13 mouse cellular contexts compared by ENCODE assay signal in the genomic region with DNA sequence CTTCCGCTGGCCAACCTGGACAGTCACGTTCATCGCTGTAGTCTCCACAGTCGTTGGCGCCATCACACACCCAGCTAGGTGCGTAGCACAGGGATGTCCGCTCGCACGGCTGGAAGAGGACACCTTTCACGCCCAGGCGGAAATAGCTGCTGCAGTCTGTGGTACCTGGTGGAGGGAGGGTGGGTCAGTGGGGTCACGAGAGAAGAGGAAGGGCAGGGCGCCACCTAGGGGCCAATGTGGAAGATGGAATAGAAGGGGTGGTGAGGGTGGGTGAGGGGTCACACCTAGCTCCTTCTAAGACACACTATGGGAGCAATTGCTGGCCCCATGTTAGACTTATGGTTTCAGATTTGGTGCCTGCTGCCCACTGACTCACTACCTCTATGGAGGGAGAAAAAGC. TPM values are rescaled to one million over a fixed set of nuclear protein-coding genes. Genes with fewer than 3 reads are reported as not detected.
DNase-seq lines count a peak whose midpoint lies in the region; ATAC-seq and TF ChIP-seq lines count a peak whose summit lies in the region.
"Had no signal": no experiment of that assay in that cellular context is flagged by ENCODE, and none has a peak within 500 bp of the region (broad histone marks: within the 10 kb centered on the region; RNA-seq: fewer than 3 reads in every experiment).

No protein-coding gene starts in this region.

- H3K27ac ChIP-seq in hindbrain, postnatal 0 days = no peak overlapping the region
- H3K27ac ChIP-seq in hindbrain, embryonic 12.5 days = no peak overlapping the region
- no peak overlapping the region for H3K27ac ChIP-seq in lung, postnatal 0 days (ENCODE audit: low read length)
- H3K27ac ChIP-seq in olfactory bulb, adult 2 months (ENCODE audit: insufficient read depth, low read depth, low read length) = no peak overlapping the region
- H3K27ac ChIP-seq in heart, embryonic 12.5 days (ENCODE audit: poor library complexity, severe bottlenecking) = no peak overlapping the region
- H3K27ac ChIP-seq: embryonic facial prominence, embryonic 13.5 days had no signal

- H3K9ac ChIP-seq in hindbrain, postnatal 0 days (replicated peaks; ENCODE audit: low read length) = no peak overlapping the region
- no peak overlapping the region for H3K9ac ChIP-seq in hindbrain, embryonic 12.5 days
- H3K9ac ChIP-seq in lung, postnatal 0 days (replicated peaks; ENCODE audit: low read depth) = no peak overlapping the region
- H3K9ac ChIP-seq in heart, embryonic 12.5 days = no peak overlapping the region
- H3K9ac ChIP-seq: embryonic facial prominence, embryonic 13.5 days had no signal

- H3K4me2 ChIP-seq in hindbrain, postnatal 0 days (ENCODE audit: low read depth, low read length) = no peak overlapping the region
- H3K4me2 ChIP-seq in hindbrain, embryonic 12.5 days (replicated peaks) = no peak overlapping the region
- H3K4me2 ChIP-seq in lung, postnatal 0 days (replicated peaks; ENCODE audit: low read depth, low read length) = no peak overlapping the region
- no peak overlapping the region for H3K4me2 ChIP-seq in heart, embryonic 12.5 days
- H3K4me2 ChIP-seq: embryonic facial prominence, embryonic 13.5 days had no signal

- H3K36me3 ChIP-seq in hindbrain, postnatal 0 days (ENCODE audit: insufficient read depth, low read length) = peaks cover 90% of the 10 kb centered on the region
- H3K36me3 ChIP-seq in hindbrain, embryonic 12.5 days = peaks cover 100% of the 10 kb centered on the region
- H3K36me3 ChIP-seq in lung, postnatal 0 days (ENCODE audit: insufficient read depth, low read length) = 0 out of 2 replicates have a peak, but pooled peaks cover 8% of the 10 kb centered on the region
- H3K36me3 ChIP-seq in heart, embryonic 12.5 days = peaks cover 93% of the 10 kb centered on the region

- H3K4me3 ChIP-seq in hindbrain, postnatal 0 days (ENCODE audit: low read length) = no peak overlapping the region
- no peak overlapping the region for H3K4me3 ChIP-seq in hindbrain, embryonic 12.5 days
- no peak overlapping the region for H3K4me3 ChIP-seq in lung, postnatal 0 days (ENCODE audit: low read depth, low read length)
- no peak overlapping the region for H3K4me3 ChIP-seq in olfactory bulb, adult 2 months (ENCODE audit: insufficient read depth, low read depth, low read length)
- H3K4me3 ChIP-seq in heart, embryonic 12.5 days = no peak overlapping the region
- H3K4me3 ChIP-seq: embryonic facial prominence, embryonic 13.5 days had no signal

- TF ChIP-seq CTCF in hindbrain, postnatal 0 days (IDR thresholded peaks at IDR 0.05; ENCODE audit: low read depth) = peak; percentile 60
- peak; percentile 45 for TF ChIP-seq CTCF in lung, postnatal 0 days (IDR thresholded peaks at IDR 0.05)
- TF ChIP-seq CTCF in olfactory bulb, adult 2 months (IDR thresholded peaks at IDR 0.05; ENCODE audit: insufficient read depth, low read depth, low read length) = 0 out of 2 replicates have a peak, but pooled peaks have one; percentile 34

- 90% methylated on average over 13 of the region's 13 CpGs for WGBS in hindbrain, postnatal 0 days
- WGBS in hindbrain, embryonic 12.5 days = 92% methylated on average over 13 of the region's 13 CpGs
- 89% methylated on average over 13 of the region's 13 CpGs for WGBS in lung, postnatal 0 days
- WGBS in olfactory bulb, adult 2 months = 88% methylated on average over 13 of the region's 13 CpGs
- WGBS in heart, embryonic 12.5 days = 85% methylated on average over 13 of the region's 13 CpGs

- no peak for ATAC-seq in hindbrain, postnatal 0 days
- ATAC-seq in hindbrain, embryonic 12.5 days (ENCODE audit: low FRiP score) = no peak
- no peak for ATAC-seq in lung, postnatal 0 days
- no peak for ATAC-seq in heart, embryonic 12.5 days (ENCODE audit: insufficient number of reproducible peaks, low FRiP score)
- ATAC-seq: hindbrain, embryonic 16.5 days had no signal

- no peak for TF ChIP-seq EP300 in lung, postnatal 0 days (IDR thresholded peaks at IDR 0.05)

- no peaks in the 10 kb centered on the region for H3K4me1 ChIP-seq in hindbrain, postnatal 0 days (ENCODE audit: insufficient read depth, low read length)
- H3K4me1 ChIP-seq in hindbrain, embryonic 12.5 days = no peaks in the 10 kb centered on the region
- no peaks in the 10 kb centered on the region for H3K4me1 ChIP-seq in lung, postnatal 0 days (ENCODE audit: insufficient read depth, low read depth, low read length)
- H3K4me1 ChIP-seq in olfactory bulb, adult 2 months (ENCODE audit: control insufficient read depth, insufficient read depth, low read length) = no peaks in the 10 kb centered on the region
- 0 out of 2 replicates have a peak, but pooled peaks cover under 1% of the 10 kb centered on the region for H3K4me1 ChIP-seq in heart, embryonic 12.5 days (replicated peaks)
- H3K4me1 ChIP-seq: embryonic facial prominence, embryonic 13.5 days had no signal

- H3K9me3 ChIP-seq in hindbrain, postnatal 0 days (ENCODE audit: low read length) = no peaks in the 10 kb centered on the region
- no peaks in the 10 kb centered on the region for H3K9me3 ChIP-seq in hindbrain, embryonic 12.5 days (replicated peaks)
- H3K9me3 ChIP-seq in lung, postnatal 0 days (ENCODE audit: low read length) = no peaks in the 10 kb centered on the region
- no peaks in the 10 kb centered on the region for H3K9me3 ChIP-seq in heart, embryonic 12.5 days (replicated peaks)
- H3K9me3 ChIP-seq: embryonic facial prominence, embryonic 13.5 days had no signal

- no peak for DNase-seq in hindbrain, postnatal 0 days (ENCODE audit: low spot score)
- DNase-seq in lung, postnatal 0 days (ENCODE audit: low spot score) = no peak
- no peak for DNase-seq in lung, adult 18-20 months
- peak; percentile 57 for DNase-seq in NIH3T3 (ENCODE audit: low read depth)
- DNase-seq in layer of hippocampus, adult 9-11 months = no peak
- DNase-seq: adrenal gland, postnatal 14 days; cerebellum, adult 8-10 months; lung, postnatal 36 days had no signal

- no peaks in the 10 kb centered on the region for H3K27me3 ChIP-seq in hindbrain, postnatal 0 days (ENCODE audit: insufficient read depth, low read length)
- no peaks in the 10 kb centered on the region for H3K27me3 ChIP-seq in hindbrain, embryonic 12.5 days
- H3K27me3 ChIP-seq in lung, postnatal 0 days (replicated peaks; ENCODE audit: insufficient read depth, low read length) = no peaks in the 10 kb centered on the region
- no peaks in the 10 kb centered on the region for H3K27me3 ChIP-seq in heart, embryonic 12.5 days (replicated peaks)
- H3K27me3 ChIP-seq: embryonic facial prominence, embryonic 13.5 days had no signal

- no peak for TF ChIP-seq POLR2A in olfactory bulb, adult 2 months (IDR thresholded peaks at IDR 0.05; ENCODE audit: insufficient read depth, low read depth, low read length)

RNA-seq across cellular contexts. Expression of a gene that starts 23.0 kb away (rescaled TPM):
- total RNA-seq in hindbrain, postnatal 0 days (2014; rRNA removed) = 26.0 and 33.5 TPM in 2 replicates
- 134 and 146 TPM in 2 replicates for polyA plus RNA-seq in hindbrain, postnatal 0 days (2015; fragmentation: Nextera tagmentation; extraction: Ambion mirVana)
- 101 and 109 TPM in 2 replicates for polyA plus RNA-seq in hindbrain, embryonic 12.5 days (2016; fragmentation: Nextera tagmentation; extraction: Ambion mirVana)
- polyA plus RNA-seq in lung, postnatal 0 days (2015; fragmentation: Nextera tagmentation; extraction: Ambion mirVana) = 0.44 and 0.60 TPM in 2 replicates
- polyA plus RNA-seq in olfactory bulb, adult 2 months (2012; ENCODE audit: insufficient read depth, insufficient read length, low replicate concordance, missing spikeins) = not detected in 2 replicates
- polyA plus RNA-seq in heart, embryonic 12.5 days (2016; fragmentation: Nextera tagmentation; extraction: Ambion mirVana) = 0.33 and 0.65 TPM in 2 replicates

RNA-seq across cellular contexts. Expression of a gene that starts 35.2 kb away (rescaled TPM):
- total RNA-seq in hindbrain, postnatal 0 days (2014; rRNA removed) = 66.1 and 91.1 TPM in 2 replicates
- polyA plus RNA-seq in hindbrain, postnatal 0 days (2015; fragmentation: Nextera tagmentation; extraction: Ambion mirVana) = 49.7 and 49.9 TPM in 2 replicates
- polyA plus RNA-seq in hindbrain, embryonic 12.5 days (2016; fragmentation: Nextera tagmentation; extraction: Ambion mirVana) = 67.1 and 67.5 TPM in 2 replicates
- polyA plus RNA-seq in lung, postnatal 0 days (2015; fragmentation: Nextera tagmentation; extraction: Ambion mirVana) = 27.1 and 31.0 TPM in 2 replicates
- not detected in 2 replicates for polyA plus RNA-seq in olfactory bulb, adult 2 months (2012; ENCODE audit: insufficient read depth, insufficient read length, low replicate concordance, missing spikeins)
- polyA plus RNA-seq in heart, embryonic 12.5 days (2016; fragmentation: Nextera tagmentation; extraction: Ambion mirVana) = 80.4 and 83.8 TPM in 2 replicates

RNA-seq across cellular contexts. Expression of a gene that starts 42.6 kb away (rescaled TPM):
- total RNA-seq in hindbrain, postnatal 0 days (2014; rRNA removed) = 11.0 and 21.9 TPM in 2 replicates
- polyA plus RNA-seq in hindbrain, postnatal 0 days (2015; fragmentation: Nextera tagmentation; extraction: Ambion mirVana) = 16.7 and 17.4 TPM in 2 replicates
- polyA plus RNA-seq in hindbrain, embryonic 12.5 days (2016; fragmentation: Nextera tagmentation; extraction: Ambion mirVana) = 7.7 and 8.4 TPM in 2 replicates
- 132 and 149 TPM in 2 replicates for polyA plus RNA-seq in lung, postnatal 0 days (2015; fragmentation: Nextera tagmentation; extraction: Ambion mirVana)
- polyA plus RNA-seq in olfactory bulb, adult 2 months (2012; ENCODE audit: insufficient read depth, insufficient read length, low replicate concordance, missing spikeins) = not detected in 2 replicates
- polyA plus RNA-seq in heart, embryonic 12.5 days (2016; fragmentation: Nextera tagmentation; extraction: Ambion mirVana) = 19.5 and 24.4 TPM in 2 replicates

RNA-seq across cellular contexts. Expression of a gene that starts 55.9 kb away (rescaled TPM):
- 0.68 and 3.7 TPM in 2 replicates for total RNA-seq in hindbrain, postnatal 0 days (2014; rRNA removed)
- polyA plus RNA-seq in hindbrain, postnatal 0 days (2015; fragmentation: Nextera tagmentation; extraction: Ambion mirVana) = 1.4 and 1.7 TPM in 2 replicates
- 2.2 and 4.8 TPM in 2 replicates for polyA plus RNA-seq in hindbrain, embryonic 12.5 days (2016; fragmentation: Nextera tagmentation; extraction: Ambion mirVana)
- polyA plus RNA-seq in lung, postnatal 0 days (2015; fragmentation: Nextera tagmentation; extraction: Ambion mirVana) = 0.23 and 0.53 TPM in 2 replicates
- not detected in 2 replicates for polyA plus RNA-seq in olfactory bulb, adult 2 months (2012; ENCODE audit: insufficient read depth, insufficient read length, low replicate concordance, missing spikeins)
- 0.50 and 1.1 TPM in 2 replicates for polyA plus RNA-seq in heart, embryonic 12.5 days (2016; fragmentation: Nextera tagmentation; extraction: Ambion mirVana)

Comparison
In these comparisons a context has a peak if more than half of its experiments do, and no peak if none do; other contexts are left out.
1. RNA of a gene that starts 23.0 kb away (polyA plus RNA-seq): 134 to 146 TPM in hindbrain, postnatal 0 days and 101 to 109 TPM in hindbrain, embryonic 12.5 days; 0.33 to 0.65 TPM in heart, embryonic 12.5 days, 0.44 to 0.60 TPM in lung, postnatal 0 days and not detected in olfactory bulb, adult 2 months; every median in the first group is over 10 times any median in the second.
2. Peak in every context shown above with its lines, with median percentiles within 50 percentile points of each other: CTCF ChIP-seq.